Mouse (Mus musculus) brain, embryonic 14.5 days (tissue): ENCODE data around the gene Slc15a4. TPM values are rescaled to one million over a fixed set of nuclear protein-coding genes. Genes with fewer than 3 reads are reported as not detected.

Experiments
- DNase-seq: peaks from one replicate; pipeline ENCODE4 v3.0.0-alpha.2; 2011; ENCODE audit warnings: low read depth
- CTCF ChIP-seq: fragments of 200-500 bp; IDR thresholded peaks from 2 replicates; pipeline ENCODE4 v1.5.1; 2012; ENCODE audit warnings: inconsistent platforms, mild to moderate bottlenecking, moderate library complexity, borderline replicate concordance; ENCODE audit not compliant: insufficient read depth, insufficient read length; ENCODE audit errors: extremely low read depth
- POLR2A ChIP-seq: fragments of 200-500 bp; IDR thresholded peaks from 2 replicates; pipeline ENCODE4 v1.6.1; 2012; ENCODE audit warnings: mild to moderate bottlenecking, inconsistent platforms, borderline replicate concordance; ENCODE audit not compliant: poor library complexity, insufficient read depth, insufficient read length, severe bottlenecking; ENCODE audit errors: extremely low read depth
- polyA plus RNA-seq: library from polyadenylated mRNA; depleted of rRNA; stranded (reverse); fragments of >200 nt; gene quantifications from 2 replicates; pipeline ENCODE4 v1.2.3, GENCODE M21; 2012

The Slc15a4 gene
- polyA plus RNA-seq, 1 experiment = 25.2 TPM

DNA sequence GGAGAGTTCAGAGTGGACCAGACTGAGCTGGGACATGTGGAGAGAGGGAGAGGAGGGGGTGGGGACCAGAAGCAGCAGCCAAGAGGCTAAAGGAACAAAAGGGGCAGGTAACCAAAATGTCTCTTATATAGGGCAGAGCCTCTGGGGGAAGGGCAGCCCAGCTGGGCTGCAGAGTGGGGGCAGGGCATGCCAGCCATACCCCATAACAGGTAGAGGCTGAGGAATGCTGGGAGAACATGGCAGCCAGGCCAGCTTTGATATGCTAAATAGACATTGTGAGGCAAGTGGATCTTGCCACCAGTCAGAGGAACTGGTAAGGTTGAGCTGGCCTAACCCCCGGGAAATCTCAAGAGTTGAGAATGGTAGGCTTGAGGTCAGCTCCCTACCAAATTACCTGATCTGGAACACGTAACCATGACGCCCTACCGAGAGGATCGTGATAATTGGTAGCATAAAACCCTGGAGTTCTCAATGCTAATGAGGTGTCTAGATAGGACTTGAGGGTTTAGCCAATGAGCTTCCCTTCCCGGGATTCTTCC is 6.4 kb upstream of the Slc15a4 start:
- DNase-seq = no peak
- no peak for TF ChIP-seq POLR2A
- TF ChIP-seq CTCF = no peak

DNA sequence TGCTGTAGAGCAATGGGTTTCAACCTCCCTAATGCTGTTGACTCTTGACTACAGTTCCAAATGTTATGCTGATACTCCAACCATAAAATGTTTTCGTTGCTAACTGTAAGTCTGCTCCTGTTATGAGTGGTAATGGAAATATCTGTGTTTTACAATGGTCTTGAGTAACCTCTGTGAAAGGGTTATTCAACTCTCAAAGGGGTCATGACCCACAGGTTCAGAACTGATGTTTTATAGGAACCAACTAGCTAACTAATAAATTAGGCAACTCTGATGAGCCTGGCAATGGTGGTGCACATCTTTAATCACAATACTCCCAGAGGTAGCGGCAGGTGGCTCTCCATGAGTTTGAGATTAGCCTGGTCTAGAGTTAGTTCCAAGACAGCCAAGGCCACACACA is 5.5 kb upstream of the Slc15a4 start:
- TF ChIP-seq POLR2A = no peak
- TF ChIP-seq CTCF = no peak
- no peak for DNase-seq

- TF ChIP-seq CTCF (no peak), POLR2A (no peak)
- no peak for DNase-seq
Observed at GRCm38 (mm10) chr5:127637622-127638021, 4.9 kb upstream of the Slc15a4 start.

DNA sequence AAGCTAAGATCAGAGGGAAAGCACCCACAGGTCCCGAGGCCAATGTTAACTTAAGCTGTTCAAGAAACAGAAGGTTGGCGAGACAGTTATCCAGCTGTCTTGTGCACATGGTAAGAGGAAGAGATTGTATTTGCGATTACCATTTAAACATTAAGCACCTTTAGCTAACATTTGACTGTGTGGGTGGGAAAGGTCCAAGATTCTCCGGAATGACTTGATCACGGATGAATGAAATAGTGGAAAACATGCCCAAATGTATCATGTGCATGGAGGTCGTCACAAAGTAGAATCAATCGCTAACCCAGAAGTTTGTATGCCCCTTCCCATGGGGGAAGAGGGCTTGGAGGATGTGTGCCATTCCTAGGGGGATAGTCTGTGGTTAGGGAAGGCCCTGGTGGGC is 969 bp upstream of the Slc15a4 start:
- TF ChIP-seq CTCF (no peak), POLR2A (no peak)
- no peak for DNase-seq

DNA sequence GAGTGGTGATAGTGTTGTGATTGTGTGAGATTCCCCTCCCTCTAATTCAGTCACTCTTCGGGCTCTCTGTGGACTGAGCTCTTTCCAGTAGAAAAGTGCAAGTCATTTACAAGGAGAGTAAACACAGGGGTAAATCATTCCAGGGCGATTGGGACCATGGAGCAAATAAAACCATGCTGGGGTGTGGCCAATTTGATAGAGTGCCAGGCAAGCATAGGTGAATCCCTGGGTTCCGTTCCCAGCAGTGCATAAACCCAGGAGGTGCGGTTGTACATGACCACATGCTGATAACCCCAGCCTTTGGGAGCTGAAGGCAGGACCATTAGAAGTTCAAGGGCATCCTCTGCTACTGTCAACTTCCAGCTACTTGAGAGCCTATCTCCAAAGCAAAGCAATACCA is 491 bp upstream of the Slc15a4 start:
- TF ChIP-seq CTCF (no peak), POLR2A (no peak)
- DNase-seq = no peak

DNA sequence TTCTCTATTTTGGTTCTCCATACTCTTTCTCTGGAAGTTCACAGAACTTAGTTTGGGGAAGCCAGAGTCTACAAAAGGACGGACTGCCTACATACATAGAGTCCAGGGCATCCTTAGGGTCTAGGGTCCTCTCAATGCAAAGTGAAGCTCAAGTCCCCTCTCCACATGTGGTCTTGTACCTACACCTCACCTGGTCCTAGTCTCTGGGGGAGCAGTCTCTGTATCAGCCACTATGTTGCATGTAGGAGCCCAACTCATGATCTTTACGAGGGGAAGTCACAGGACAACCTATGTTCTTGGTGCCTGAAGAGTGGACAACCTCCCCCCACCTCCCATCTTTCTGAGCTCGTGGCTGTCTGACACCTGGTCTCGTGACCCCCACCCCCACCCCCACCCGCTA is 1.0 kb downstream of the Slc15a4 start:
- TF ChIP-seq POLR2A (no peak), CTCF (no peak)
- peak; percentile 13 for DNase-seq

GRCm38 (mm10) chr5:127627242-127627641 is 5.5 kb downstream of the Slc15a4 start:
- DNase-seq = no peak
- TF ChIP-seq POLR2A (no peak), CTCF (no peak)

- TF ChIP-seq POLR2A (no peak), CTCF (no peak)
- no peak for DNase-seq
Observed at GRCm38 (mm10) chr5:127624427-127625213, 8.1 kb downstream of the Slc15a4 start.

GRCm38 (mm10) chr5:127621108-127621507 is 11.6 kb downstream of the Slc15a4 start:
- TF ChIP-seq POLR2A = no peak
- no peak for TF ChIP-seq CTCF
- no peak for DNase-seq

- DNase-seq = no peak
- TF ChIP-seq POLR2A = no peak
- TF ChIP-seq CTCF = no peak
Observed at GRCm38 (mm10) chr5:127620371-127620770, 12.3 kb downstream of the Slc15a4 start.

DNA sequence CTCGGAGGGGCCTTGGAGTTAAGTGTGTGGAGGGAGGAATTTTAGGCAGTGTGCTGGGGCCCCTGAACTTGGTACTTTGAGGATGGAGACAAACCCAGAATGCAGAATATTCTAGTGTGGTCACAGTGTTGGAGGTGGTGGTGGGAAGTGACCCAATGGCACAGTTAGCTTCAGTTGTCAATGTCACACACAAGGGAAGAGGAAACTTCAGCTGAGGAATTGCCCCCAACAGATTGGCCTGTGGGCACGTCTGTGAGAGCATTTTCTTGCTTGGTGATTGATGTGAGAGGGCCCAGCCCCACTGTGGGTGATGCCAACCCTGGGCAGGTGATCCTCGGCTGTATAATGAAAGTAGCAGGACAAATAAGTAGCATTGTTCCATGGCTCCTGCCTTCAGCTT is 13.9 kb downstream of the Slc15a4 start:
- TF ChIP-seq CTCF = no peak
- TF ChIP-seq POLR2A = no peak
- DNase-seq = no peak
